Mouse (Mus musculus): ENCODE results near the gene Tdg.
"Not testable (repeated sequence)": the region's sequence is repeated elsewhere in the genome, so short reads cannot be mapped to it uniquely, and the experiment has no call there.

Gene Tdg

DNA sequence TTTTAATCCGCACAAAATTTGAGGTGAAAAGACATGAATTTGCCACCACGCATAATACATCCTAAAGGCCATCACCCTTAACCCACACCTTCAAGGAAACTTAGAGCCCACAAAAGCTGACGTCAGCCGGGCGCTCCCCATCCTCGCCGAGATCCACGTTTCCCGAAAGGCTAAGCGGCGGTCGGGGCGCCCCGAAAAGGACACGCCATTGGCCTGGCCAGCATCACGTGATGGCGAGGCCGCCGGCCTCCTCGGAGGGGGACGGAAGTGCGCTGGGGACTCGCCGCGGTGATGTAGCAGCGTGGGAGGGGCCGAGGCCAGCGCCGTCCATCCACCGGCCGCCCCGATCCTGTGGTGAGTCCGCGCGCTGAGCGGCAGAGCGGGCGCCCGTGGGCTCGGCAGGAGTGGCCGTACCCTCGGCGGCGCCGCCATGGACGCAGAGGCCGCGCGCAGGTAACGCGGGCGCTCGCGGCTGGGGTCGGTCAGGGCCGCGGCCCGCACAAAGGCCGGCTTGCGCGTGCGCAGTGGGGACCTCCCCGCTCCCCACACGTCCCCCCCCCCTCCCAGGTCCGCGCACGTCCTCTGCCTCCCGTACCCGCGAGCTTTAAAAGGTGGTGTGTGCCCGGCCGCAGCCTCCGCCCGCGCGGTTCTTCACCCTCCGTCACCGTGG, at the start of gene Tdg:
Gene Tdg (plus strand): TSS at position 243 of the 670 bp plus-strand sequence.
- DNase-seq (ENCODE audit: low spot score): peak; percentile 82

DNA sequence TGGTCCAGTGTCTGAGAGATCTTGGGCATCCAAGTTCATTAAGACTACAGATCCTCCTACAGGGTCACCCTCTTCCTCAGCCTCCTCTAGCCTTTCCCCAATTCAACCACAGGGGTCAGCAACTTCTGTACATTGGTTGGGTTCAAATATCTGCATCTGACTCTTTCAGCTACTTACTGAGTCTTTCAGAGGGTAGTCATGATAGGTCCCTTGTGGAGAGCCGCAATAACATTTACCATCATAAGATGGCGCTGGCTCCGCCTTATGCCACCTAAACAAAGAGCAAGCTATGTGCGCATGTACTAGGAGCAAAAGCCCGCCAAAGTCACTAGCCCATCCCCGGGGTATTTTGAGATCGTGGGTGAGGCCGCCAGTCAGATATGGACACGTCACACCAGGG, 40.0 kb upstream of the Tdg start:
- DNase-seq (ENCODE audit: low spot score): not testable (repeated sequence)

DNA sequence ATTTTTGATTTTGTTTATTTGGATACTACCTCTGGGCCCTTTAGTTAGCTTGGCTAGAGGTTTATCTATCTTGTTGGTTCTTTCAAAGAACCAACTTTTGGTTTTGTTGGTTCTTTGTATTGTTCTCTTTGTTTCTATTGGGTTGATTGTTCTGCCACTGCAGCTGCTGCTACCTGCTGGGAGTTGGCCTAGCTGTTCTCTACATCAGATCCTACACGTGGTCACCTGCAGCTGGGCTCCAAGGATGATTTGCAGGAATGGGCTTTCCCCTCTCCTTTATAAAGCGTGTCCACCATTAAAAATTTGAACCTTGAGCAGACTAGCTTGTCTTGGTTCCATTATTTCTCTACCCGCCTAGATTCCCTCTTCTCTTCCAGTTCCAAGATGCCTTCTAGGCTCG, 35.2 kb upstream of the Tdg start:
- DNase-seq (ENCODE audit: low spot score): not testable (repeated sequence)

DNA sequence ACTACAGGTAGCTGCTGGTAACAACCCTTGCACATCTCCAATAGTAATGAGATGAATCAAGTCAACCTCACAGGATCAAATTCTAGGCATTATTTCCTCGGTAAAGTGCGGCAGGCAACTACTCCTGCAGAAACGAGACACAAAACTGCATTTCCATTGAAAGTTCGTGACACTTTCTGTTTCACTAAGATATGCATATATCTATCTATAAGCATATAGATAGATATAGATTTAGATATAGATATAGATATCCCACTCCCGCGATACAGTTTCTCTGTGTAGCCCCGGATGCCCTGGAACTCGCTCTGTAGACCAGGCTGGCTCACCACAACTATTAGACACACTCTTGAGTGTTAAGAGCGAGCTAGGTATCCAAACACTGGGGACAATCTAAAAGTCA, 7.4 kb upstream of the Tdg start:
- DNase-seq (ENCODE audit: low spot score): no peak

DNA sequence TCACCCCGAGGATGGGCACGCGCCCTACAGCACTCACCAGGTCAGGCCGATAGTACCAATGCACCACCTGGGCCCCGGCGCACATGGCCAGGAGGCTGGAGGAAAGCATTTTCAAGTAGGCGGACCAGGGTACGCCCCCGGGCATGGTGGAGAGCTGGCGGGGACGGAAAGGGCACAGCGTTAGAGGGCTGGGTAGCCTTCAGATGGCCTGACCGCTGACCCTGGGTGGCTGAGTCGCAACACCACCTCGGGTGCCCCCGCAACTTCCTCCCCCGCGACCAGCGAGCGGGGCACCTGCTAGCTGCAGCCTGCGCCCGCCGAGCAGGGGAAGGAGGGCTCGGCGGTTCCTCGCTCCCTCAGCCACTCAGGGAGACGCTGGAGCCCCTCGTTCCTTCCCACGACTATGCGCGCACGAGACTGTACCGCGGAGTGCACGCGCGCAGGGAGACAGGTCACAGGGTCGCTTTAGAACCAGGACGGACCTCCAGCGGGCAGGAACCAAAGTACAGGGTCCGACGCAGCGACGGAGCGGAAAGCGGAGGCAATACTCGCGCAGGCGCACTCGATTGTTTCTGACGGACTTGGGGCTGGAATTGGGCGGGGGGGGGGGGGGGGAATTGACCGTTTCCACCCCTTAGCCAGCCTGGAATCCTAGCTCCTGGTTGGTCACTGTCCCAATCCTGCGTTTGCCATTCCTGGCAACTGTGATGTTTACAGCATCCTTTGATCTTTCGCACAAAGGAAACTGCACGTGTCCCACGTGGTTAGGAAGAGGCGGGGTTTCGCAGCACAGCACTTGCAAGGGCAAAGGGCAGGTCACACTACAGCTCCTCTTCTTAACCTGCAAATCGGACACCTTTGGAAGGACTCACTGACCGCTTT, 6.7 kb upstream of the Tdg start, which contains the start of gene 1190007I07Rik:
Gene 1190007I07Rik (minus strand): TSS at position 558 of the 882 bp plus-strand sequence.
- peak; percentile 71 for DNase-seq (ENCODE audit: low spot score)

DNA sequence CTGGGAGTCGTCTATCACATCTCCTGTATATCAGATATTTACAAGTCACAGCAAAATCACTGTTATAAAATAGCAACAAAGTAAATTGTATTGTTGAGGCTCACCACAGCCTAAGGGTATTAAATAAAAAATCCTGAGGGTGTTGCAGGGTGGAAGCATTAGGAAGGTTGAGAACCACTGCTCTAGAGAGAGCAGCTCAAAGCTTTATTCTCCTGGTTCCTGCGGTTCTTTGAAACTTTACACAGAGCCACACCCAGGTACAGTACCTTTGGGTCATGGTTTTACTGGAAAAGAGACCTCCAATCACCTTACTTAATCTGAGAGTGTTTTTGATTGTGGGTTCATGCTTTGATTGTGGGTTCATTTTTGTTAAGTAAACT, 6.1 kb upstream of the Tdg start:
- not testable (repeated sequence) for DNase-seq (ENCODE audit: low spot score)

DNA sequence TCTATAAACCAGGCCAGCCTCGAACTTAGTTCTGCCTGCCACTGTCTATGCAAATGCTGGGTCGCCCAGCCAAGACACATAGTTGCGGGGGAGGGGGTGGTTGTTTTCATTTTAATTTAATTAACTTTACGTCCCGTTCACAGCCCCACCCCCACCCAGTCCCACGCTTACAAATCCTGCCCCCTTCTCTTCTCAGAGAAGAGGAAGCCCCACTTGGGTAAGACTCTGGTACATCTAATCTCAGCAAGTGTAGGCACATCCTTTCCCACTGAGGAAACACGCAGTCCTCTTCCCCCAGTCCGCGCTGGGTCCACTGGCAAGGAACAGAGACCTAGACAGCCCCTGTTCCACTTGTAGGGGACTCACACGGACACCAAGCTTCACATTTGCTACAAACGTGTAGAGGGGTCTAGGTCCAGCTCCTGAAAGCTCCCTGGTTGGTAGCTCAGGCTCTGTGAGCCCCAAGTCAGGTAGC, 480 bp upstream of the Tdg start:
- no peak for DNase-seq (ENCODE audit: low spot score)

DNA sequence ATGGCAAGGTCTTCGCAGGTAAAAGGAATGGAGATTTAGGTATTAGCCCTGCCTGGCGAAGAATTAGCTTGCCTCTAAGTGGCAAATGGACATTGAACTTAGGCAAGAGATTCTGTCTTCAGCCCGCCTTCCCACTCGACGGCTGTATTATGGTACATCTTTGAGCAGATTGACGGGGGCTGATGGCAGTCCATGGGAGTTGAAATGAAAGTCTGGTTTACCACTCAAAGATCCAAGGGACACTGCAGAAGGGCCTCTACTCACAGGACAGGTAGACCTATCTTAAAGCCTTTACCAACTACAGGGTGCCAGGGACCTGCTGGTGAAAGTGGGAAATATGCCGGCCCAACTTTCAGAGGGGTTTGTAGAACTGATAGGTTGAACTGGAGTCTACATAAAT, 869 bp downstream of the Tdg start:
- no peak for DNase-seq (ENCODE audit: low spot score)

DNA sequence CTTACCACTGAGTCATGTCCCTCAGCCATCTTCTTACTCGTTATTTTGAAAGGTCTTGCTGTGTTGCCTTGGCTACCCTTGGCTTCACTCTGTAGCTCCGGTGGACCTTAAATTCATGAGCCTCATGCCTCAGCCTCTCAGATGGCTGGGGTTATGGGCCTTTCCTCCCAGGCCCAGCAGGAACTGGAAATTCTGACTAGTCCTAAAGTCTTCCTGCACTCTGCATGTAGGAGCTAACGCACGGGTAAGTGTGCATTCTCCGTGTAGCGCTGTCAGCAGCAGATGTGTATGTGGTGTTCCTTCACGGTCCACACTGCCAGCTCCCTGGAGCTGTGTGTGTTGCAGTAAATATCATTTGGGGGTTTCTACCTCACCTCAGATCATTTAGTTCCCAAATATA, 1.5 kb downstream of the Tdg start:
- DNase-seq (ENCODE audit: low spot score): no peak

DNA sequence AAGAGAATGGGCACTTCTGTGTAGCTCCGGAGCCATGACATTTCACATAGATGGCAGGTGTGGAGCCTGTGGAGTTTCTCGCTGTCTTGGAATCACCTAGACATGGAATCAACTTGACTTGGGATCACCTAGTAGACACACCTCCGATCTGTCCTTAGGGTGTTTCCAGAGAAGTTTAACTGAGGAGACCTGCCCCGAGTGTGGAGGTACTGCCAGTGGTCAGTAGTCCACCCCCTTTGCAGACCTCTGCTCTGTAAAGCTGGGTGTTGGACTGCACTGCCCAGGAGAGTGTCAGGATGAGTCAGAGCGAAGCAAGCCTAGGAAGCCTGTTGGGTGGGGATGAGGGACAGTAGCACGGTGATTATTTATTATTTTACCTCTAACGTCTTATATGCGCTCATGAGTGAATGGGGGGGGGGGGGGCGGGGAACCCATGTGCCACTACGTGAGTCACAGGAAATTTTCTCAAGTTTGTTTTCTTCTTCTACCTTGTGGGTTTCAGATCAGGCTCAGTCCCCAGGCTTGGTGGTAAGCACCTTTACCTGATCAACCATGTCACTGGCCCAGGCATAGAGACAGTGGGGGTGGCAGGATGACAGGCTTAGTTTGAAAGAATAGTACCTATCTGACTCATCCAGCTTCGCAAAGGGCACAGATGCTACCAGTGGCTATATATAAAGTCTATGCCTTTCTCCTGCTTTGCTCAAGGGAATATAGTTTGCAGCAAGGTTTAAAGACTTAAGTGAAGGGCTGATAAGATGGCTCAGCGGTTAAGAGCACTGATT, 3.1 kb downstream of the Tdg start:
- no peak for DNase-seq (ENCODE audit: low spot score)

DNA sequence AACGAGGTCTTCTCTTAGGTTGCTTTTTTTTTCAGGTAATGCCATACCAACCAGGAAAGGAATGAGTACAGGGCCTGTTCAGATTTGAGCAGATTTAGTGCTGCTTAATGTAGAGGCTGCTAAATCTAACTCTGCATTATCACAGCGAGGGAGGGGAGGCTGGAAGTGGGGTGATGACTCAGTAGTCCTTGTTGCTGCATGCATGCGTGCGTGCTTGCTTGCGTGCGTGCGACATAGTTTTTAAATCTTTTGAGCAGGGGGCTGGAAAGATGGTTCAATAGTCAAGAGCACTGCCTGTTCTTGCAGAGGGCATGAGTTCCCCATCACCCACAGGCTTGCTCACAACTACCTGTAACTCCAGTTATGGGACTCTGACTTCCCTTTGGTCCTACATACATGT, 4.7 kb downstream of the Tdg start:
- no peak for DNase-seq (ENCODE audit: low spot score)

DNA sequence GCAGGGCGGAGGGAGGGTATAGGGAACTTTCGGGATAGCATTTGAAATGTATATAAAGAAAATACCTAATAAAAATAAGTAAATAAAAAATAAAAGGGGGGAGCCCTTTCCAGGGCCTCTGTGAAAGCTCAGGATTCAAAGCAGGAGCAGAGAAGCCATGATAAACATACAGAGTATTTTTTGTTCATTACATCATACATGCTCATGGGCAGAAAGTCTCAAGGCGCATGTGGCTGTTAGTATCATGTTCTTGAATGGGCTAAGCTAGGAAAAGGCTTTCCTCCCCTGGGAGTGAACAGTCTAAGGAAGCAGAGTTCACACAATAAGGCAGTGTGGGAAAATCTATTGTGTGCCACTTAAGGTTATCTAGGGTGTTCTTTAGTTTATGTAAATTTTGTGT, 6.7 kb downstream of the Tdg start:
- no peak for DNase-seq (ENCODE audit: low spot score)

DNA sequence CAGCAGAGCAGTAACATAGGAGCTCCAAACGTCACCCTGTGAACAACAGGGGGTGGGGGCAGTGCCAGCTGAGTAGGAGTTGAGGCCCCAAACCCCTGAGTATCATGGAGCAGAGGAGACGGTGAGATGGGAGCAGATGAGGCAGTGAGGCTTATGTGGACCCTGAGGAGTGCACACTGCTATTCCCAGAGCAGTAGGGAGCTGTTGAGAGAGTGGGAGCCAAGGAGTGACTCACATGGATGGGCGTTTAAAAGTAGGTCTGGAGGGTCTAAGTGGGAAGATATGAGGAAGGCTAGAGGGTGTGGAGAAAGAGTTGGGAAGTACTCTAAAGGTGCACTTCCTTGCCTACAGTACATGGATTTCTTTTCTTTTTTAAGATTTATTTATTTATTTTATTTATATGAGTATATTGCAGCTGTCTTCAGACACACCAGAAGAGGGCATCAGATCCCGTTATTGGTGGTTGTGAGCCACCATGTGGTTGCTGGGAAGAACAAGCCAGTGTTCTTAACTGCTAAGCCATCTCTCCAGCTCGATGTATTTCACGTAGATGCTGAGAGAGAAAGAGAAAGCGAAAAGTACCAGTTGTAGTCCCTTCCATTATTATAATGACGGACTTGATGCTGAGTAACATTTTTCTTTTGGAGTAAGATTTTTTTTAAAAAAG, 9.5 kb downstream of the Tdg start:
- no peak for DNase-seq (ENCODE audit: low spot score)

DNA sequence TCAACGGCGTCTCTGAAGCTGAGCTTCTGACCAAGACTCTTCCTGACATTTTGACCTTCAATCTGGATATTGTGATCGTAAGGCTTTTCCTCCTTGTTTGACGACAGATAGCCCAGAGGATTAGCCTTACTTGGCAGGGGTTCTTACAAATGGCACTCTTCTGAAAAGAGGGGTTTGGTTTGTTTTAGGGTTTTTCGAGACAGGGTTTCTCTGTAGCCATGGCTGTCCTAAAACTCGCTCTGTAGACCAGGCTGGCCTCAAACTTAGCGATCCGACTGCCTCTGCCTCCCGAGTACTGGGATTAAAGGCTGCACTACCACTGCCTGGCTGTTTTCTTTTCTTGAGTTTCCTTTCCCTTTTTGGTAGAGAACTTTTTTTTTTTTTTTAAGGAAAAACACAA, 11.9 kb downstream of the Tdg start:
- DNase-seq (ENCODE audit: low spot score): no peak

DNA sequence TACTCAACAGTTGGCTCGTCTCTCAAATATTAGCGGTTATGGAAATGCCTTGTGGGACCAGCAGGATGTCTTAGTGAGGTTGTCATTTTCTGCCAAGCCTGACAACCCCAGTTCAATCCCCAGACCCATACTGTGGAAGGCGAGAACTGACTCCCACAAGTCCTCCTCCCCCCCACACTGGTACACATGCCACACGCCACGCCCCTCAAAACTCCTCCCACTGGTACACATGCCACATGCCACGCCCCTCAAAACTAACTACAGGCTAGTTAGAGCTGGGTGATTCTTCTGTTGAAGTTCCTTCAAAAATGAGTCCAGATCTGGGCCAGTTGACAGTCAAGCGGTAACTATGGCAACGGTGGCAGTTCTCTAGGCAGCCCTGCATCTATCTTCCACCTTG, 16.5 kb downstream of the Tdg start:
- DNase-seq (ENCODE audit: low spot score): no peak

DNA sequence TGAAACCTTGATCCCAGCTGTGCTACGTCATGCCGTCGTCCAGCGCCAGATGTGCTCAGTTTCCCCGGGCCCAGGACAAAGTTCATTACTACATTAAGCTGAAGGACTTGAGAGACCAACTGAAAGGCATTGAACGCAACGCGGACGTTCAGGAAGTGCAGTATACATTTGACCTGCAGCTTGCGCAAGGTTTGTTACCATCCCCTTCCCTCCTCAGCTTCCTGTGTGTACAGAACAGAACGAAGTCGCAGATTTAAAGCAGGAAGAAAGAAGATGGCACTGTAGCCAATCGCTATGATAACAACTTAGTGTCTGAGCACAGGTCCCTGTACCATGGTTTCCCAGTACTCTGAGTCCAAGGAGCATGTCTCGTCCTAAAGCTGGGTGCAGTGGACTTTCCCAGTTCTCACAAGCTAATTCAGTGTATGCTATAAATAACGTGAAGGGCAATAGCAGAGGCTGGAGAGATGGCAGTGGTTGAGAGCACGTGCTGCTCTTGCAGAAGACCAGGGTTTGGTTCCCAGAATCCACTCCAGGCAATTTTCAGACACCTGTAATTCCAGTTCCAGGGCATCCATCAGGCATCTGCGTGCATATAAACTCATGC, 17.7 kb downstream of the Tdg start:
- DNase-seq (ENCODE audit: low spot score): no peak

DNA sequence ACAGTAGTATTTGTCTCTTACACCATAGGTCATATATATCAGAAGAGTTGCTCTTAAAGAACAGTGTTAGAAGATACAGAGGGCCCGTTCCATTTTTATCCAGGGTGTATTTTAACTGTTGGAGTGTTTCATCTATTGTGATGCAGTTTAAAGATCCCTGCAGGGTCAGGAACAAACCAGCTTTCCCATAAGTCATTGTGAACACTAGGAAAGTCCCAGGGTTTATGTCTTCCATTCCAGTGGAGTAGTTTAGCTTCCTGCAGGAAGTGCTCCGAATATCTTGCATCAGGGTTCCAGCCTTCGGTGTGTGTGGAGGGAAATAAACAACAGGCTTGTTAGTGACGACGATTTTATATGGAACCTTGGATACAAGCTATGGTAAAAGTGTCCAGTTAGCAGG, 21.6 kb downstream of the Tdg start:
- DNase-seq (ENCODE audit: low spot score): no peak

DNA sequence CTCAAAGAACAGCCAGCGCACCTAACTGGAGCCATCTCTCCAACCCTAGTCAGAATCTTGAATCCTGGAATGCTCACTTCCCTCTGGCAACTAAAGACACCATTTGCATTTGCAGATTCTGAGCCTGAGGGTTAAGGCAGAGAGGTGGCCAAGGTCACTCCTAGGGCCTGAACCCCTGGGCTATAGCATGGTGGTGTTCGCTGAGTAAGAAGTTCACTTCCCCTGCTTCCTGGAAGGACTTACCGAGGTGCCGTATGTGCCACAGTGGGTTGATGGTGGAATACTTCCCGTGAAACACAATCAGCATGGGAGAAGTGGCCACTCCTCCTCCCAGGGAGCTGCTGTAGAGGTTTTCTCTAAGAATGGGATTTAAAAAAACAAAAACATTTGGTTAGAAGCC, 23.0 kb downstream of the Tdg start:
- DNase-seq (ENCODE audit: low spot score): no peak

DNA sequence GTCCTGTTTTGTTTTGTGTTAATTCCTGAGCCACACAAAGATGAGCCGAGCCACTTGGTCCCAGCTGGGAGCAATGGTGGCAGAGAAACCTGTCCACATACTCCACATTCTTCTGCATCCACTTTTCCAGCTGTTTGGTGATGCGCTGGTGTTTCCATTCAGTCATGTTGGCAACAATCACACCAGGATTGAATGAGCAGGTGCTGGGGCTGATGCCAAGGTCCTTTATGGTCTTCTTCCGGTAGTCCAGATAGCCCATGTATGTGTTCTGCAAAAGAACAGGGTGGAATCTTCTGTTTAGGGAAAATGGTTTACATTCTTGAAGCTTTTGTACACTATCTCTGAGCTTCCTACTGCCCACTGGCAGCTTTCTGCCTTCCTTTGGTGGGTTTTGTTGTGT, 25.0 kb downstream of the Tdg start:
- no peak for DNase-seq (ENCODE audit: low spot score)

DNA sequence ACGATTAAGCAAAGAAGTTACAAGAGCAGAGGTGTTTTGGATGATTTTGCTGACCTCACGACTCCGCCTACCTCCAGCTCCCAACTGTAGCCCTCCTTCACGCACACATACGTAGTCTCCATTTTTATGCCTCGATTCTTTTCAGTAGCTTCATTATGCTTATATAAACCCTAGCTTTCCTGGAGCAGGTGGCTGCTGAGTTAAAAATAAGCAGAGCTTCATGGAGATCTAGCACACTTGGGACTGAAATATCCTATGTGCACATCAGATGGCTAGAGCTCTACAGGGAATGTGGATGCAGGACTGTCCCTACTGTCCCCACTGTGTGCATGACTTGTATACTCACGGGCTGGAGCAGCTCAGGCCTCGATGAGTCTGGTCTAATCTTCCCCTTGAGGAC, 32.2 kb downstream of the Tdg start:
- DNase-seq (ENCODE audit: low spot score): peak; percentile 69

DNA sequence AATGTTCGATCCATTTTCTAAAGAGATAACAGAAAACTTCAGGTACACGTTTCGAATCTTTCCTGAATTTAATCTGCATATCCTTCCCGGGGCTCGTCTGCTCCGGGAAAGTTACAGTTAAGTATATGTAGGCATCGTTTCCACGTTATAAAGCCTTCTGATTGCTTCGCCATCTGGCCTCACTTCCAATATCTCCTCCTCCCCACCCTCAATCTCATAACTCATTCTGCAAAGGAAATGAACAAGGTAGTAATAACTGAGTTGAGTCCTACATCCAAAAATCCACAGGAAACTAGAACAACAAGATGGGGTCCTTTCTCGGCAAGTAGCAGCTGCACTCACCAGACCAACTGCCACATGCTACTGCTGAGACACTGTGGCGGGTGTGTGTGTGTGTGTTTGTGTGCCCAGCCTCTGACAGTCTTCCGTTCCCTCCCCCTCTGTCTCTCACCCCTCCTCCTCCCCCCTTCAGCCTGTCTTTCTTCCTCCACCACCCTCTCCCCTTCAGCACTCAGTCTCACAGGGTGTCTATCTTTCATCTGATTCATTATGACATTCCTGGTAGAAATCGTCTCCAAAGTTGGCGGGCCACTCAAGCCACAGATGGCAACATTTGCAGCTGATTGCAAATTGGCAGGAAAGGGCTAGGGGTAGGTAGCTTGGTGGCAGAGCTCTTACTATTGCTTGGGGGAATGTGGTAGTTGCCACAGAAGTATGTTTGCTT, 32.8 kb downstream of the Tdg start:
- peak; percentile 26 for DNase-seq (ENCODE audit: low spot score)

All from left cerebral cortex, adult 11 months (tissue).